Mouse (Mus musculus): Measurements from ENCODE around the gene Samd10.

Gene Samd10

DNA sequence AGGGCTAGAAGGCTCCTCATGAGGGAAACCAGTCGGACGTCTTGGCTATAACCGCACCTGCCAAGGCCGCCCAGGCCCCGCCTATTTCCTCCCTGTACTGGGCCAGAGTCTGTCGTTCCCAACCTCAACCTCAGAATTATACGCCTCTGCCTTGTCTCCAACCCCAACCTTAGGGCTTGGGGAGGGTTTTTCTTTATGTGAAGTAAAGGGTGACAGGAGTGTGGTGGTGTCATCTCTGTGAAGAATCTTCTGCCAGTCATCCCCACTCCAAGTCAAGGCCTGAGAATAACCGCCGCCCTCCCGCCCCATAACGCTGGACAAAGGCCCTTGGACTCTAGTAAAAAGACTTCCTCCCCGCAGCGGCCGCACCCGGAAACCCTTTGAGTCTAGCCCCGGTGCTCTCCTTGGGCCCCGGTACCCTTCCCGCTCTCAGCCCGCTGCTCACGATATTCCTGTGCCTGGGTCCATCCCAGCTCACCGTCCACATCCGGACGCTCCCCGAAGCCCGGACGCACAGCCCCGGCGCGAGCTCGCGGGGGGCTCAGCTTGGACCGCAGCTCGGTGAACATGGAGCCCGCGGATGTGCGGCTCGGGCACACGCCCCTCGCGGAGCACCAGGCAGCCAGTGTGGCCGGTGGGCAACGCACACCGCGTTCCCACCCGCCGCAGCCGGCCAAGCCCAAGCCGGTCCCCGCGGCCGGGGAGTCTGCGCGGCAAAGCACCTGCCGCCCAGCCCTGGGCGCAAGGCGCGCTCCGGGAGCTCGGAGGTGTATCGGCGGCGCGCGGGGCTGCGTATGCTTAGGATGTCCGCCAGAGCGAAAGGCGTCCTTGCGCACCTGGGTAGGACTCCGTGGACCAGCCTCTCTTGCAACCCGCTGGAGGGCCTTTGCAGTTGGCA, at the start of gene Samd10:
Samd10 (minus strand) TSS at position 759 of the 898 bp plus-strand sequence.
- peak; percentile 77 for DNase-seq

DNA sequence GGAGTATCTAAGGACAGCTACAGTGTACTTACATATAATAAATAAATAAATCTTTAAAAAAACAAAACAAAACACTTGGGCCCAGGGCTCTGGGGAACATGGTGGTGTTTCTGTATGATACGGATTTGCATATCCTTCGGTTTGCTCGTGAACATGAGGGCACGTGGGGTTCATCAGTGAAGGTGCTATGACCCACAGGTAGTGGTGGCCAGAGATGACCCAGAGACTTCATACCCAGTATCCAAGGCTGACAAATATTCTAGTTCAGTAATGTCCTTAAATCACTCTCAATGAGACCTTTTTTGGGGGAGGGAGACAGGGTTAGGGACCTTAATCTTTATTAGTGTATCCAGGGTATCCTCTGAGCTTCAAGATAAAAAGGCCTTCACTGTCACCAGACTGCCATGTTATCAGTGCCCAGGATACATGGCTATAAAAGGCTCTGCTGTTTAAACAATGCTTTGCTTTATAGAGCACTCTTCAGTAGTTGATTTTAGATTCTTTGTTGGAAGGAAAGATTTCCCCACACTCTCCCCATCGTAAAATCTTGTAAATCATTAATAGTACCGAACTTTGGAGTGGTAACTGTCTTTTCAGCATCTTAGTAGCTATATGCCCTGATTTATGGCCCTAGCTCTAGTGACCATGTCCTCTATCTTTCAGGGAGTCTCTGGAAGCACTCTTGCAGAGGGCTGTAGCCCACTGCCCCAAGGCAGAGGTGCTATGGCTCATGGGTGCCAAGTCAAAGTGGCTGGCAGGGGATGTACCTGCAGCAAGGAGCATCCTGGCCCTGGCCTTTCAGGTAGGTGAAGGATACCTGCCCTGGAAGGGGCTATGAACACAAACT, 47.8 kb upstream of the Samd10 start:
- no peak for DNase-seq

DNA sequence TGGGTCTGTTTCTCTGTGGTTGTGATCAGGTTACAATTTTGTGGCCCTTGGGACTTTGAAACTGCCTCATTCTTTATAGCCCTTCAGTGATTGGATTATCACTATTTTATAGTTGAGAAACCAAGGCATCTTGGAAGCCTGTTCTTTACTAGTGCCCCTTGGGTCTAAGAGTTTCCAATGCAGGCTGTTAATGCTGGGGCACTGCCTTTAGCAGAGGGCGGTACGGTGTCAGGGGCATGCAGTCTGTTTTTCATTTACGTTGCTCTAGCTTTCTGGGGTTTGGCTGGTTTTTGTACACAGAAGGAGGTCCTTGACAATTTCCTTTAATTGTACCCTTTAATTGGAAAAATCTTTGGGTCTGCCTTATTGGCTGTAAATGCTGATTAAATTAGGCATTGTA, 46.7 kb upstream of the Samd10 start:
- DNase-seq: no peak

DNA sequence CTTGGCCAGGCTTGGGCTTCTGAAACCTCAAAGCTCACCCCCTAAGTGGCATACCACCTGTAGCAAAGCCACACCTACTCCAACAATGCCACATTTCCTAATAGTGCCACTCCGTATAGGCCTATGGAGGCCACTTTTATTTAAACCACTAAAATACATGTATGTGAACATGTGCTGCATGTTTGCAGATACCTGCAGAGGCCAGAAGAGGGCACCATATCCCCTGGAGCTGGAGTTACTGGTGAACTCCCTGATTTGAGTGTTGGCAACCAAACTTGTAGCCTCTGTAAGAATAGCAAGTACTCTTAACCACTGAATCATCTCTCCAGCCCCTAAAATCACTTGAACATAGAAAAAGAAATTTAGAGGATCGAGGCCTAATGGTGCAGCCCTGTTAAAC, 45.3 kb upstream of the Samd10 start:
- peak; percentile 22 for DNase-seq

DNA sequence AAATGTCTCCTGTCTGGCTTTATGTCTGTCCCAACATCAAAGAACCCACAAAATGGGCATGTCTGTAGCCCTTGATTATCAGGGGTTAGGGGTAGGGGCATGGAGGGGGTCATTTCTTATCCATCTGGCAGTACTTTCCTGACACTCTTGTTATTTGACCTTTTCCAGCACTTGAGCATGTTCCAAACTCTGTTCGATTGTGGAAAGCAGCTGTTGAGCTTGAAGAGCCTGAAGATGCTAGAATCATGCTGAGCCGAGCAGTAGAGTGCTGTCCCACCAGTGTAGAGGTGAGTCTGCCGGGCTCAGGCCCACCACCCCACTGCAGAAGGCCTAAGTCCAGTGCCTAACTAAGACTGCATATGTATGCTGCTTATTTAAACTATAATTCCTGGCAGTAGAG, 36.9 kb upstream of the Samd10 start:
- DNase-seq: no peak

DNA sequence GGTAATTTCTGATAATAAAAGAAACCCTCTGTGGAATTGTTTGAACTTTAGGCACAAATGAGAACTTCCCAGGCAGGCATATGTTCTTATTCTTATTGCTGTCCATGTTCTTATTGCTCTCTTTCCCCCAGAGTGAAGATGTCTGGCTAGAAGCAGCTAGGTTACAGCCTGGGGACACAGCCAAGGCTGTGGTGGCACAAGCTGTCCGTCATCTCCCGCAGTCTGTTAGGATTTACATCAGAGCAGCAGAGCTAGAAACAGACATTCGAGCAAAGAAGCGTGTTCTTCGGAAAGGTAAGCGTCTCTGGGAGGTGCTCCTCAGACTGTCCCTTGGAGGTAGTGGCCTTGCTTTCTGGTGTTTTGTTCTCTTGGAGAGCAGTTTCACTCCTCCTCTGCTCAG, 33.6 kb upstream of the Samd10 start:
- no peak for DNase-seq

DNA sequence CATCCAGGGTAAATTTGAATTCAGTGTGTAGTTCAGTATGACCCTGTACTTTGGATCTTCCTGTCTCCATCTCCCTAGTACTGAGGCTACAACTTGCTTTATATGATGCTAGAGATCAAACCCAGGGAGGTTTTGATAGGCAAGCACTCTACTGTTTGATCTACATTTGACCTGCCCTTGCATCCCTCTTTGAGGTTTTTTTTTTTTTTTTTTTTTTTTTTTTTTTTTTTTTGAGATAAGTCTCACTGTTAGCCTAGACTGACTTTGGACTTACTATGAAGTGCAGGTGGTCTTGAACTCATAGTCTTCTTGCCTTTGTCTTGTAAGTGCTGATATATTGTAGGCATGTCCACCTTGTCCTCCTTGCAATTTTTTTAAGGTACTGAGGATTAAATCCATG, 29.5 kb upstream of the Samd10 start:
- DNase-seq: no peak

DNA sequence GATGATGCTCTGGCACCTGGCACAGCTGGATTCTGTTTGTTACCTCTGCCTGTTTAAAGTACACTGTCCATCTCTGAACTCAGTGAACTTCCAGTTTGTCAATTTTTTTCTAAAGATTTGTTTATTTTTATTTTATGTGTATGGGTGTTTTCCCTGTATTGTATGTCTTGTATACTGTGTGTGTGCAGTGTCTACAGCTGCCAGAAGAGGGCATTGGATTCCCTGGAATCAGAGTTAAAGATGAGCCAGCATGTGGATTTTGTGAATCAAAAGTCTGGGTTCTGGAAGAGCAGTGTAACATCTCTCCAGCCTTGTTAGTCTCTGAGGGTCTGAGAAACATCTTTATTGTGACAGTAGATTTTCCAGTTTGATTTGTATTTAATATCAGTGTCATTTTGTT, 24.4 kb upstream of the Samd10 start:
- no peak for DNase-seq

DNA sequence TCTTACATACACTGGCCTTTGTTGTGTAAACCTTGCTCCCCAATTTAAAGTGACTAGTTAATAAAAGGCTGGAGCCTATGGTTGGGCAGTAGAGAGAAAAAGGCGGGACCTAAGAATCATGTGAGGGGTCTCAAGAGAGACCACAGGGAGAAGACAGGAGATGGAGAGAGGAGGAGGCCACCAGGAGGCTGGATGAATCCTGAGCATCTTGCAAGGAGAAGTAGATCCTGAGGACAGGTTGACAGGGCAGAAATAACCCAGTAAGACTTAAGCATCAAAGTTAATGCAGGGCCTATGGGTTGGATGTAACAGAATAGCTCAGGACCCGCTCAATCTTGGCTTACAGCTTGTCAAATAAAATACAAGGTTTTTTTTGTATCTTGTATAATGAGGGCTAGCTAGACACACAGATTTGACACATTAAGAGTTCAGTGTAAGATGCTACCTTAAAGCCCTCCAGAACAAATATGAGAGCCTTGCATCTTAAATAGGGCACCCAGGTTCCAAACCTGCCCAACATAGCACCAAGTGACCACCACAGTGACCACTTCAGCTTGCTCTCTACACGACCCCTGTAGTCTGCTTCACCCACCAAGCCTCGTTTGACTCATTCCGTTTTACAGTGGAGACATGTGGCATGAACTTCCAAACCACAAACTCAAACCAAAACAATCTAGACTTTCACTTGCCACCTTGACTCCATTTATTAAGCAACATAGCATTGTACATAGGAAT, 19.9 kb upstream of the Samd10 start:
- DNase-seq: no peak

DNA sequence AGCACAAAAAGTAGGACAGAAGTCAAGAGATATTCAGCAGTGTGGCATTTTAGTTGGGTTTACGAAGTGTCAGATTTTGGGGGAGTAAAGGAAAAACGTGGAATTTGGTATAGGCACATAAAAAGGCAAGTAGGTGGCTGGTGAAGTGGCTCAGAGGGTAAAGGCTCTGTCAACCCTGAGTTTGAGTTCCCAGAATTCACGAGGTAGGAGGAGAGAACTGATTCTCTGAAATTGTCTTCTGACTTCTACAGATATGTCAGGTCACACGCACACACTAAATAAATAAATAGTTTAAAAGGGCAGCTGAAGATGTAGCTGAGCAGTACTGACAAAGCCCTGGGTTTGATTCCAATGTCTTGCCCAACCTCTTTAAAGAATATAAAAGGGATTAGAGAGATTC, 3.4 kb upstream of the Samd10 start:
- DNase-seq: no peak

DNA sequence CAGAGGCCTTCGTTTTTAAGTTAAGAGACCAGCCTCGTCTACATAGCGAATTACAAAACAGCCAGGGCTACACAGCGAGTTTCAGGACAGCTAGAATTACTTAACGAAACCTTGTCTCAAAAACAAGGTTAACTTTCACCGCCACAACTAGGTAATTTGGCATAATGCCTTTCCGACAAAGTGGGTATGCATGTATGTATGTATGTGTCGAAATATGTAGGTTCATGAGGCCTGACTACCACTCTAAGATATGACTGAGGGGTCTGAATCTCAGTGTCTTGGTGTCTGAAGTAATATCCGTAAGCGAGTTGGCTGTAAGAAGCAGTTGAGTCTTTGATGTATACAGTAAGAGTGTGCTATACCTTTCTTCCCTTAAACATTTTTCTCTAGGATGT, 2.7 kb upstream of the Samd10 start:
- no peak for DNase-seq

DNA sequence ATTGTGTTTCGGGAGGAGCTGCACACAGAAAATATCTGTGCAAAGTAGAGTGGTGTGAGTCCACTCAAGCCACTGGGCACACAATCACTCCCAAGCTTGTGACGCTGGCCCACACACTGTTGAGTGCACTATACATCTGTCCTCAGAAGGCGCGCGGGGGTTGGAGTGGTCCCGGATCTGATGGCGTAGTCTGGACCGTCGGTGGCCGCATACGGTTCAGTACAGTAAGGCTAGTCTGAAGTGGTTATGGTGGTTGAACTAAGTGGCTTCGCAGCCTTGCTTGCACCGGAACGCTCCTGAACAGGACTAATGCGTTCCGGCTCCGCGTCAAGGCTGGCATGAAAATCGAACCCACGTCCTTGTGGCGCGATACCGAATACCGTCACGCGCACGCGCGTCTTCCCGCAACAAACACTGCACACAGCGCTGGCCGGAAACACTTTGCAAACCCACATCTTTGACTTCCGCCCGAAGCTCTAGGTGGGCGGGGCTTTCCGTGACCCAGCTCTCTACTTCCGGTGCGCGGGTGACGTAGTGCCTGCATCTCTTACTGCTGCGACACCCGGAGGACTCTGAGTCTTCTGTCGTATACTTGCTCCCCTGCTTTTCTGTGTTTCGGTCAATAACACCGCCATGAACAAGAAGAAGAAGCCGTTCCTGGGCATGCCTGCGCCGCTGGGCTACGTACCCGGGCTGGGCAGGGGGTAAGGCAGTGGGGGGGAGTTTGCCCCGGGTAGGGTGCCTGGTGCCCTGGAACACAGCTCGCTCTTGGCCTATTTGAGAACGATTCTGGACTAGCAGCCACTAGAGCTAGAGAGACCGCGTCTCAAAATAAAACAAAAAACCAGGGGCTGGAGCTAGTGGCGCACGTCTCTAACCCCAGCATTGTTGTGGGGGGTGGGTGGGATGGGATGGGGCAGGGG, 2.1 kb upstream of the Samd10 start:
- peak; percentile 96 for DNase-seq

DNA sequence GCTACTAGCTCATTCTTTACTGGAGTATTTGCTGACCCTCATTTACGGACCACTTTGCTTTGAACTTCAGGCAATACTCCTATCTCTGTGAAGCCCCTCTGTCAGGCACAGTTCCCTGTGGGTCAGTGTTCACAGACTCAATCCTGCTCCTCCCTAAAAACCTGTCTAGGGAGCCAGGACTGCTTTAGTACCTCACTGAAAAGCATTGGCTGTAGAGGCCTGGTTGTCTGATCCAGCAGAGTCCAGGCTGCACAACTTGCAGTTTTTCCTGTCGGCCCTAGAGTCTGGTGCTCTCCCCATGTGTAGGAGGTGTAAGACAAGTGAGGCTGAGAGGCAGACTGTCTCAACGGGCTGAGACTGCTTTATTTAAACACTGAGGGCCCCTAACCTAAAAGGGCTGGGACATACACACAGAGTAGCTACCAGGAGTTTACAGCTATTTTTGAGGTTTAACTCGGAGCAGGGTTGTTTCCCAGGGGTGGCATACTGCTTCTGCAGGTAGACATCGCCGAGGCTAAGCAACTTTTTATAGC, 1.3 kb upstream of the Samd10 start:
- DNase-seq: no peak

DNA sequence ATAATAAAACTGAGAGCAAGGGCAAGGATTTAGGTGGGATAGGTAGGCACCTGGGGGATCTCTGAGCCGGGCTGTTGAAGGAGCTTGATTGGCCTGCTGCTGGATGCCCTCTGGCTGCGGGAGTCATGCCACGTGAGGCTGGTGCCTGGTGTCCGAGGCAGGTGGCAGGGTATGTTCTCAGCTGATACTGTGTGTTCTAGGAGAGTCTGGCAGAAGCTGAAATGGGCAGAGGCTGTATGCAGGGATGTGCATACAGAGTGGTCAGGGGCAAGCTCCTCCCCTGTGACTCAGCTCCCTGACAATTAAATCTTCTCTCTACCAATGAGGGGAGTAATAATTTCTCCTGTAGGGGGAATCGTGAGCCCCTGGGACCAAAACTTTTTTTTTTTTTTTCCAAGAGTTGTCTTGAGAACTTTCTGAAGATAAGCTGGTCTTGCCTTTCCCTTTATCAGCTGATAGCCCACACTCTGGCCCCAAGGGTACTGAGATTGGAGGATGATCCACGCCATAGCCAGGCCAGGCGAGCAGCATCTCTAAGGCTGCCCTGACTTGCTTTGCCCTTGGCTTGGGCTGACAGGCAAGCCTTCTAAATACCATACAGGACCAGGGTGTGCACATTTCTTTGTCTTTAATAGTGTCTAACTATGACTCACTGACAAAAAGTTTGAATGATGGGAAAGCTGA, 1.5 kb downstream of the Samd10 start:
- DNase-seq: no peak

DNA sequence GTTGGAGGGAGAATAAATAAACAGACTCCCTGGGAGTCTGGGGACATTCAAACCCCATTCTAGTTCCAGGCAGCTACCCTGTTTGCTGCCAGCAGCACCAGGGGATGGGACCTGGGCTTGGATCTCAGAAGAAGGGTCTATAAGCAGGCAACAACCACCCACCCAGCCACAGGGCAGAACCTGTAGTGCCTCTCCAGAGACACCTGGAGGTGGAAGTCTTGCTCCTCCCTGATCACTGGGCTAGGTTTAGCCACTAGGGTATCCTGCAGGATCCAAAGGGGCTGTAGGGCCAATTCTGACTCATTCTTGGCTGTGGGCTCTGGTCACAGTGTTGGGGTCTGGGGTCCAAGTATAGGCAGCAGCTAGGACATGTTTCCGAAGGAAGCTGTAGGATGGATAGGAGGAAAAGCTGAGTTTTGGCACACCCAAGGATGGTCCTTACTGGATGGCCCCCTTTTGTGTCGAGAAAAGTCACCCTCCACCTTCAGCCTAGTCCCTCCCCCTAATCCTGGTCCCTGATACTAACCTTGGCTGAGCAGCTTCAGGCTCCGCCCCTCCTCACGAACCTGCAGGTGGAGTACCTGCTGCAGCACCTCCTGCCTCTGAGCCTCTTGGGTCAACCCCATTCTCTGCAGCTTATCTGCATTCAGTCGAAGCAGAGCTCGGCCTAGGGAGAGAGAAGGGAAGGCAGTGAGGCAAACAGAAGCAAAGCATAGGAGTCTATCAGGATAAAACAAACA, 2.6 kb downstream of the Samd10 start:
- no peak for DNase-seq

DNA sequence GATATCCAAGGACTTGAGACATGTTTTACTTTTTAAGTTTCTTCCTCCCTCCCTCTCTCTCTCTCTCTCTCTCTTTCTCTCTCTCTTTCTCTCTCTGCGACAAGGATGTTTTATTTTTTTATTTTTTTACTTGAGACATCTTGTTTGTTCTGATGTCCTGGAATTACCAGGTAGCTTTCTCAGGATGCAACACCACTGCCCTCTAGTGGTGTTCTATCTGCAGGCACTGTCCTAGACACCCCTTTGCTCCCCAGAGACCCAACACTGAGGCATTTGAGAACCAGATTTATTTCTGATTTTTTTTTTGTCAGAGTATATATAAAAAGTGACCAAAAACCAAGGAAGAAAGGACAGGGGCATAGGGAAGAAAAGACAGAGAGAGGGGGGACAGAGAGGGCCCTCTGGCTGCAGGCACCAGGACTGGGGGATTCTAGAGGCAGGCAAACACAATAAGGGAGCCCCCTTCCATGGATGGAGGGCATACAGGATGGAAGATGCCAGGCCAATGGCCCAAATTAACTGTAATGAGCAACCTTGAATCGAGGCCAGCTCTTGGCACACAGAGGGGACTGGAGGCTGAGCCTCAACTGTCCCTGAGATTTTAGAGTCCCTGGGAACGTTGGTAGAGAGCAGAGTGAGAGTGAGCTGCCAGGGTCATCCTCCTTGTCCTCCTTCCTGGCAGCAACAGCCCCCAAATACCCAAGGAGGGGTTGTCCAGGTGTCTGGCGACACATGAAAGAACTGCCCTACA, 3.9 kb downstream of the Samd10 start:
- no peak for DNase-seq

DNA sequence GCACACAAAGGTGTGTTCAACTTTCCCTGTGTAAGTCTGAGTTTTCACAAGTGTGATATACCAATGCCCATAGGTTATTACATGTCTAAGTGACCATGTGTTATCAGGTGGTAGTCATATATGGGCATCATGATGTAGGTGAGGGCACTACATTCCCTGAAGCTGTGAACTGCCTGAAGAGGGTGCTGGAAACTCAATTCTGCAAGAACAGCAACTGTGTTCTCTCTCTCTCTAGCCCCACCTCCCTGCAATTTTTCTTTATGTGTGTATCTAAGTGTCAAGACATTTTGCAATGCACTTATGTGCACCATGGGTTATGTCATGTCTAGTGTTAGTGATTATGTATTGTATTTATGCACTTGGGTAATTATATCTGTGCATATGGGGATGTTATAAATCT, 5.1 kb downstream of the Samd10 start:
- no peak for DNase-seq

DNA sequence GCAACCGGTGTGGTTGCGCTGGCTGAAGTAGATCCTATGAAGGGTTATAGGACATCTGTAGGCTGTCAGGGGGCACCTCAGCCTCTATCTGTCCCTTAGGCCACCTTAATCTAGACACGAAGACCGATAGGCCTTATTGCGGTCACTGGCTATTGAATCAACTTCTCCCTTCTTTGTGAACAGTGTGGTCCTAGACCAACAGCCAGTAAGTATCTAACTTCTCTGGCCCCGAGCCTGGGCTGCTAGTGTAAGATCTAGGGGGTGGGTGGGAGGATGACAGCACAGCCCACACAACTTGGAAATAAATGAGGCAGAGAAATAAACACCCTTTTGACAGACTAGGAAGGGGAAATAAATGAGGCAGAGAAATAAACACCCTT, 6.0 kb downstream of the Samd10 start:
- no peak for DNase-seq

DNA sequence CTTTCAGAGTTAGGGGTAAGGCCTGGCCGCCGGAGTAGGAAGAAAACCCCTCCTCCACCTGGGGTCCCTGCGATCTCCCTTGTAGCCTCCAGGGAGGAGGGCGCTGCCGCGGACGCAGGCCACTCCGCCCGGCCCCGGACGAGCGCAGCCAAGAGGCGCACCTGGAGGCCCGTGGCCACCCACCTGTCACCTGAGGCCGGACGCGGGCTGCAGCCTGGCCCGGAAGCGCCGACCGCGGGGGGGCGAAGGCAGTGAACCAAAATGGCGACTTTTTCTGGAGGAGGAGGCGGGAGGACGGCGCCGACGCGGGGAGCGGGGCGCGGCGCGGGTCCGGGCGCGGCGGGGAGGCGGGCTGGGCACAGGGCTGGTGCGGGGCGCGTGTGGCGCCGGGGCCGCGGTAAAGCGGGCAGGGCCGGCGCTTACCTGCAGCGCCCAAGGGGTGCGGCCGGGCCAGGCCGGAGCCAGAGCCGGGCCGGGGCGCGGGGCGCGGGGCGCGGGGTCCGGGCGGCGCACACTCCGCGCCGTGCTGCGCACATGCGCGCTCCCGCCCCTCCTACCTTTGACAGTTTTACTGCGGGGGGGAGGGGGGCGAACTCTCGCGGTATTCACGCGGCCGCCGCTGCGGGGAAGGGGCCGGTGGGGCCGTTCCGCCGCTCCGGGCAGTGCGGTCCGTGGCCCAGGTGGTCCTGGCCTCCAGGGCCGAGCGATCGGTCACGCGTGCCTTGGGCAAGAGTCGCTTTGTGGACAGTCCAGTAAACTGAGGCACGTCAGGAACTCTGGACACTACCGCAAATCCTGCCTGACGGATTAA, 6.6 kb downstream of the Samd10 start, which contains the start of gene Zfp512b:
Zfp512b (minus strand) TSS at position 573 of the 811 bp plus-strand sequence.
- peak; percentile 61 for DNase-seq

Measured in kidney, adult 11 months (tissue).